Mouse (Mus musculus): ENCODE measurements around the gene Apol10b. TPM values are rescaled to one million over a fixed set of nuclear protein-coding genes. Genes with fewer than 3 reads are reported as not detected.
"Not testable (repeated sequence)": the region's sequence is repeated elsewhere in the genome, so short reads cannot be mapped to it uniquely, and the experiment has no call there.

Gene Apol10b
- polyA plus RNA-seq, 1 experiment from 2014 or later = not detected

GRCm38 (mm10) chr15:77579311-77579710, 16.6 kb downstream of the Apol10b start:
- H3K9me3 ChIP-seq (replicated peaks) = peaks cover 6% of the 10 kb centered on the region; the same call in 1 of the 2 replicates
- H3K36me3 ChIP-seq = no peaks in the 10 kb centered on the region
- WGBS = 85% methylated on average over 4 of the region's 4 CpGs
- no peak overlapping the region for H3K27ac ChIP-seq (replicated peaks)
- no peaks in the 10 kb centered on the region for H3K4me1 ChIP-seq
- no peak overlapping the region for H3K4me3 ChIP-seq
- H3K27me3 ChIP-seq (ENCODE audit: low read depth, poor library complexity, severe bottlenecking) = no peaks in the 10 kb centered on the region
- no peak for DNase-seq (ENCODE audit: low spot score)

GRCm38 (mm10) chr15:77578801-77579200, 17.1 kb downstream of the Apol10b start:
- Histone ChIP-seq H3K27me3 (ENCODE audit: low read depth, poor library complexity, severe bottlenecking) (no peaks in the 10 kb centered on the region), H3K9me3 (replicated peaks) (peaks cover 6% of the 10 kb centered on the region; the same call in 1 of the 2 replicates), H3K4me3 (no peak overlapping the region), H3K4me1 (no peaks in the 10 kb centered on the region), H3K36me3 (no peaks in the 10 kb centered on the region), H3K27ac (replicated peaks) (no peak overlapping the region)
- no peak for DNase-seq (ENCODE audit: low spot score)
- 92% methylated on average over 2 of the region's 2 CpGs for WGBS

- Histone ChIP-seq H3K36me3 (no peaks in the 10 kb centered on the region), H3K27ac (replicated peaks) (no peak overlapping the region), H3K27me3 (ENCODE audit: low read depth, poor library complexity, severe bottlenecking) (no peaks in the 10 kb centered on the region), H3K4me1 (no peaks in the 10 kb centered on the region), H3K9me3 (replicated peaks) (no peaks in the 10 kb centered on the region), H3K4me3 (no peak overlapping the region)
- no peak for DNase-seq (ENCODE audit: low spot score)
These were observed 32.7 kb downstream of the Apol10b start for GRCm38 (mm10) chr15:77563219-77563618.

- no peak for DNase-seq (ENCODE audit: low spot score)
- no peaks in the 10 kb centered on the region for H3K27me3 ChIP-seq (ENCODE audit: low read depth, poor library complexity, severe bottlenecking)
These were observed 34.1 kb downstream of the Apol10b start, which contains the start of gene 1700025B11Rik for GRCm38 (mm10) chr15:77561792-77562191. 1700025B11Rik (minus strand) TSS chr15:77561892.

GRCm38 (mm10) chr15:77539221-77539620, 56.7 kb downstream of the Apol10b start:
- not testable (repeated sequence) for H3K4me3 ChIP-seq; DNase-seq (ENCODE audit: low spot score); H3K4me1 ChIP-seq; H3K27me3 ChIP-seq (ENCODE audit: low read depth, poor library complexity, severe bottlenecking); H3K36me3 ChIP-seq; H3K9me3 ChIP-seq (replicated peaks); H3K27ac ChIP-seq (replicated peaks)
- 41% methylated on average over 1 of the region's 1 CpGs for WGBS

More at GRCm38 (mm10) chr15:77561792-77562191, 34.1 kb downstream of the Apol10b start, which contains the start of gene 1700025B11Rik:
- Histone ChIP-seq H3K4me1 (no peaks in the 10 kb centered on the region), H3K9me3 (replicated peaks) (no peaks in the 10 kb centered on the region), H3K27ac (replicated peaks) (no peak within 1 kb of the TSS), H3K36me3 (no peaks in the 10 kb centered on the region), H3K4me3 (no peak within 1 kb of the TSS)

Other genes with a start within 250 kb of the Apol10b start
- not detected in 2 replicates for gene Apol7a, start 197.0 kb downstream of the Apol10b start, polyA plus RNA-seq (2016; fragmentation: Nextera tagmentation; extraction: Ambion mirVana)
- 0.05 TPM in 1 of 2 replicates, not detected in the other for gene Apol9a, start 185.0 kb downstream of the Apol10b start, polyA plus RNA-seq (2016; fragmentation: Nextera tagmentation; extraction: Ambion mirVana)
- gene Apol7b, start 148.6 kb downstream of the Apol10b start, polyA plus RNA-seq (2016; fragmentation: Nextera tagmentation; extraction: Ambion mirVana) = not detected in 2 replicates
- gene Apol10a, start 119.1 kb downstream of the Apol10b start, polyA plus RNA-seq (2016; fragmentation: Nextera tagmentation; extraction: Ambion mirVana) = not detected in 2 replicates
- gene Apol11a, start 87.9 kb downstream of the Apol10b start, polyA plus RNA-seq (2016; fragmentation: Nextera tagmentation; extraction: Ambion mirVana) = not detected in 2 replicates
- not detected in 2 replicates for gene Apol7c, start 62.8 kb downstream of the Apol10b start, polyA plus RNA-seq (2016; fragmentation: Nextera tagmentation; extraction: Ambion mirVana)
- gene 1700025B11Rik, start 34.2 kb downstream of the Apol10b start, polyA plus RNA-seq (2016; fragmentation: Nextera tagmentation; extraction: Ambion mirVana) = not detected in 2 replicates
- not detected in 2 replicates for gene Gm36245, start 3.1 kb upstream of the Apol10b start, polyA plus RNA-seq (2016; fragmentation: Nextera tagmentation; extraction: Ambion mirVana)
- not detected in 2 replicates for gene Apol11b, start 47.2 kb upstream of the Apol10b start, polyA plus RNA-seq (2016; fragmentation: Nextera tagmentation; extraction: Ambion mirVana)
- not detected in 2 replicates for gene Apol7e, start 102.7 kb upstream of the Apol10b start, polyA plus RNA-seq (2016; fragmentation: Nextera tagmentation; extraction: Ambion mirVana)
- gene Apol9b, start 132.9 kb upstream of the Apol10b start, polyA plus RNA-seq (2016; fragmentation: Nextera tagmentation; extraction: Ambion mirVana) = not detected in 2 replicates
- 0.07 and 0.12 TPM in 2 replicates for gene Apol8, start 160.9 kb upstream of the Apol10b start, polyA plus RNA-seq (2016; fragmentation: Nextera tagmentation; extraction: Ambion mirVana)
- gene Myh9, start 246.1 kb upstream of the Apol10b start, polyA plus RNA-seq (2016; fragmentation: Nextera tagmentation; extraction: Ambion mirVana) = 29.0 and 29.4 TPM in 2 replicates

Measured in midbrain, embryonic 10.5 days (tissue).